Mouse (Mus musculus): ENCODE measurements around the gene Glud1. TPM values are rescaled to one million over a fixed set of nuclear protein-coding genes. Genes with fewer than 3 reads are reported as not detected.

Gene Glud1
- polyA plus RNA-seq (2015; fragmentation: Nextera tagmentation; extraction: Ambion mirVana) = 62.7 and 67.2 TPM in 2 replicates

DNA sequence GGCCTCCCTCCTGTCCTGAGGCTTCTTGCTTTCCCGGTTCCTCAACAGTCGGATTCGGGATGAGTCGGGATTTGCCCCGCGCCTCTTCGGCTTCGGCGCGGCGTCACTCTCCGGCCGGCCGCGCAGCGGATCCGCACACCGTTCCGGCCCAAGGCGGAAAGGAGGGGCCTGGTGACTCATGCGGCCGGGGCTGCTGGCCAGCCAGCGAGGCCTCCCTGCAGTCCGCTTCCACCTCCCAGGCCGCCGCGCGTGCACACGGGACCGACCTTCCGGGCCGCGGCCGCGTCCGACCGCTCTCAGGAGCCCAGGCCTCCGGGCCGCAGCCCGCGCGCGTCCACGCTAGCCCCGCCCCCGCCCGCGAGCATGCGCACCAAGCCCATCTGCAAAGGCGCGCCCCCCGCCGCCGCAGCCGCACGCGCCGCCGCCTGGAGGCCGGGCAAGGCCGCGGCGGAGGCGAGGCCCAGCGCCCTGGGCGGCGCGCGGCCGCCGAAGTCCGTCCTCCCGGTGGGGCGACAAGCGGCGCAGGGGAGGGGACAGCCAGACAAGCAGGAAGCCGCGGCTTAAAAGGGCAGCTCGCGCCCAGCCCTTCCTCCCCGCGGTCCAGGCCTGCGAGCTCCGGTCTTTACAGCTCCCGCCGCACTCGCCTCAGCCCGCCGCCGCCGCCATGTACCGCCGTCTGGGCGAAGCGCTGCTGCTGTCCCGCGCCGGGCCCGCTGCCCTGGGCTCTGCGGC, at the start of gene Glud1, which contains the start of gene Shld2:
Gene Glud1, plus strand, starts transcription at position 494 of the 732 bp plus-strand sequence.
Gene Shld2, minus strand, starts transcription at position 260 of the 732 bp plus-strand sequence.
- Histone ChIP-seq H3K4me2 (peak within 1 kb of the TSS; percentile 68), H3K4me3 (peak within 1 kb of the TSS; percentile 90), H3K9me3 (no peaks in the 10 kb centered on the region), H3K27ac (peak within 1 kb of the TSS; percentile 97), H3K36me3 (no peaks in the 10 kb centered on the region), H3K27me3 (no peaks in the 10 kb centered on the region), H3K9ac (peak within 1 kb of the TSS; percentile 98), H3K4me1 (peaks cover 9% of the 10 kb centered on the region)
- peak; percentile 96 for ATAC-seq (ENCODE audit: insufficient number of reproducible peaks, low FRiP score, low TSS enrichment, low read depth)
- WGBS = under 1% methylated on average over 98 of the region's 100 CpGs

- WGBS = 73% methylated on average over 9 of the region's 9 CpGs
- no peaks in the 10 kb centered on the region for H3K4me1 ChIP-seq
- no peaks in the 10 kb centered on the region for H3K27me3 ChIP-seq
- no peak overlapping the region for H3K4me3 ChIP-seq
- H3K9ac ChIP-seq = no peak overlapping the region
- H3K27ac ChIP-seq = no peak overlapping the region
- H3K4me2 ChIP-seq = no peak overlapping the region
- no peaks in the 10 kb centered on the region for H3K9me3 ChIP-seq
- ATAC-seq (ENCODE audit: insufficient number of reproducible peaks, low FRiP score, low TSS enrichment, low read depth) = no peak
- H3K36me3 ChIP-seq = no peaks in the 10 kb centered on the region
Observed at GRCm38 (mm10) chr14:34268046-34268445, 42.5 kb upstream of the Glud1 start.

DNA sequence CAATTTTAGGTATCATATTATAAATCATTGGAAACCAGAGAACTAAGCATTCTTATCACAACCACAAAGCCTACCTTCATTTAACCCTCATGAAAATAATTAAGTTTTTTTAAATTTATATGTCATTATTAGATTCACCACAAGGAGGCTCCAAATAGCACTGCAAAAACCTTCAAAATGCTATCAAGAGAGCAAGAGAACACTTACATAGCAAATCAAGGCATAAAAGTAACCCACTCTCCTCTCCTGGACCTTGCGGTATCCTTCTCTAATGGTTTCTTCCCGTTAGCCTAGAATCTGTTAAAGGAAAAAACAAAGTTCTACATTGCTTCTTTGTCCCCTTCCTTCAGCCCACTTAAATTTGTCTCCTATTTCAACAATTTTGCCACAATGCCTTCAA, 37.2 kb upstream of the Glud1 start:
- no peak for ATAC-seq (ENCODE audit: insufficient number of reproducible peaks, low FRiP score, low TSS enrichment, low read depth)
- H3K27ac ChIP-seq = no peak overlapping the region
- H3K4me3 ChIP-seq = no peak overlapping the region
- H3K9ac ChIP-seq = no peak overlapping the region
- H3K9me3 ChIP-seq = no peaks in the 10 kb centered on the region
- H3K36me3 ChIP-seq = no peaks in the 10 kb centered on the region
- 43% methylated on average over 2 of the region's 2 CpGs for WGBS
- no peaks in the 10 kb centered on the region for H3K27me3 ChIP-seq
- H3K4me1 ChIP-seq = no peaks in the 10 kb centered on the region
- no peak overlapping the region for H3K4me2 ChIP-seq

- Histone ChIP-seq H3K9me3 (no peaks in the 10 kb centered on the region), H3K27ac (no peak overlapping the region), H3K4me1 (no peaks in the 10 kb centered on the region), H3K4me2 (no peak overlapping the region), H3K9ac (no peak overlapping the region), H3K4me3 (no peak overlapping the region), H3K27me3 (no peaks in the 10 kb centered on the region), H3K36me3 (no peaks in the 10 kb centered on the region)
- no peak for ATAC-seq (ENCODE audit: insufficient number of reproducible peaks, low FRiP score, low TSS enrichment, low read depth)
- 95% methylated on average over 3 of the region's 3 CpGs for WGBS
Observed at GRCm38 (mm10) chr14:34274141-34274540, 36.4 kb upstream of the Glud1 start.

GRCm38 (mm10) chr14:34275225-34275624, 35.3 kb upstream of the Glud1 start:
- H3K4me1 ChIP-seq = no peaks in the 10 kb centered on the region
- H3K27me3 ChIP-seq = no peaks in the 10 kb centered on the region
- ATAC-seq (ENCODE audit: insufficient number of reproducible peaks, low FRiP score, low TSS enrichment, low read depth) = no peak
- no peak overlapping the region for H3K9ac ChIP-seq
- H3K4me3 ChIP-seq = no peak overlapping the region
- H3K9me3 ChIP-seq = no peaks in the 10 kb centered on the region
- no peak overlapping the region for H3K4me2 ChIP-seq
- no peaks in the 10 kb centered on the region for H3K36me3 ChIP-seq
- no peak overlapping the region for H3K27ac ChIP-seq
- 84% methylated on average over 4 of the region's 4 CpGs for WGBS

DNA sequence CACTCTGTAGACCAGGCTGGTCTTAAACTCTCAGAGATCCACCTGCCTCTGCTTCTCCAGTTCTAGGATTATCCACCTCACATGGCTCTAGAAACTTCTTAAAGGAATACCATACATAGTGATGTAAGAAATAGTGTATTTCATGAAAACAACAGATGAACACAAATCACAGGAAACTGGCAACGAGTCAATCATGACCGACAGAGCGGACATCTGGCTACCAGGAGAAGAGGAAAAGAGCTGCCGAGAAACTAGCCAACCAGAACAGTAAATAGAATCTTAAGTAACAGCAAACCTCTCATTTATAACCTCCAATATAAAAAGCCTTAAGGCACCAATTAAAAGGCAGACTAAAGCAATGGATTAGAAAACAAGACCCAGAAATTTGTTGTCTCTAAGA, 30.8 kb upstream of the Glud1 start:
- H3K27ac ChIP-seq = no peak overlapping the region
- H3K36me3 ChIP-seq = no peaks in the 10 kb centered on the region
- no peaks in the 10 kb centered on the region for H3K9me3 ChIP-seq
- no peak overlapping the region for H3K9ac ChIP-seq
- no peaks in the 10 kb centered on the region for H3K4me1 ChIP-seq
- no peak overlapping the region for H3K4me2 ChIP-seq
- no peaks in the 10 kb centered on the region for H3K27me3 ChIP-seq
- no peak for ATAC-seq (ENCODE audit: insufficient number of reproducible peaks, low FRiP score, low TSS enrichment, low read depth)
- no peak overlapping the region for H3K4me3 ChIP-seq
- 55% methylated on average over 4 of the region's 4 CpGs for WGBS

GRCm38 (mm10) chr14:34280798-34281197, 29.7 kb upstream of the Glud1 start:
- 80% methylated on average over 2 of the region's 2 CpGs for WGBS
- no peaks in the 10 kb centered on the region for H3K4me1 ChIP-seq
- no peaks in the 10 kb centered on the region for H3K27me3 ChIP-seq
- no peak for ATAC-seq (ENCODE audit: insufficient number of reproducible peaks, low FRiP score, low TSS enrichment, low read depth)
- H3K9ac ChIP-seq = no peak overlapping the region
- no peaks in the 10 kb centered on the region for H3K9me3 ChIP-seq
- no peak overlapping the region for H3K4me2 ChIP-seq
- no peak overlapping the region for H3K27ac ChIP-seq
- no peaks in the 10 kb centered on the region for H3K36me3 ChIP-seq
- no peak overlapping the region for H3K4me3 ChIP-seq

- H3K27me3 ChIP-seq = no peaks in the 10 kb centered on the region
- no peak overlapping the region for H3K4me3 ChIP-seq
- no peak overlapping the region for H3K27ac ChIP-seq
- ATAC-seq (ENCODE audit: insufficient number of reproducible peaks, low FRiP score, low TSS enrichment, low read depth) = no peak
- no peak overlapping the region for H3K4me2 ChIP-seq
- no peaks in the 10 kb centered on the region for H3K36me3 ChIP-seq
- WGBS = 90% methylated on average over 5 of the region's 5 CpGs
- no peak overlapping the region for H3K9ac ChIP-seq
- H3K9me3 ChIP-seq = no peaks in the 10 kb centered on the region
- no peaks in the 10 kb centered on the region for H3K4me1 ChIP-seq
Observed at GRCm38 (mm10) chr14:34281736-34282269, 28.7 kb upstream of the Glud1 start.

GRCm38 (mm10) chr14:34288396-34288795, 22.1 kb upstream of the Glud1 start:
- WGBS = 71% methylated on average over 2 of the region's 2 CpGs

DNA sequence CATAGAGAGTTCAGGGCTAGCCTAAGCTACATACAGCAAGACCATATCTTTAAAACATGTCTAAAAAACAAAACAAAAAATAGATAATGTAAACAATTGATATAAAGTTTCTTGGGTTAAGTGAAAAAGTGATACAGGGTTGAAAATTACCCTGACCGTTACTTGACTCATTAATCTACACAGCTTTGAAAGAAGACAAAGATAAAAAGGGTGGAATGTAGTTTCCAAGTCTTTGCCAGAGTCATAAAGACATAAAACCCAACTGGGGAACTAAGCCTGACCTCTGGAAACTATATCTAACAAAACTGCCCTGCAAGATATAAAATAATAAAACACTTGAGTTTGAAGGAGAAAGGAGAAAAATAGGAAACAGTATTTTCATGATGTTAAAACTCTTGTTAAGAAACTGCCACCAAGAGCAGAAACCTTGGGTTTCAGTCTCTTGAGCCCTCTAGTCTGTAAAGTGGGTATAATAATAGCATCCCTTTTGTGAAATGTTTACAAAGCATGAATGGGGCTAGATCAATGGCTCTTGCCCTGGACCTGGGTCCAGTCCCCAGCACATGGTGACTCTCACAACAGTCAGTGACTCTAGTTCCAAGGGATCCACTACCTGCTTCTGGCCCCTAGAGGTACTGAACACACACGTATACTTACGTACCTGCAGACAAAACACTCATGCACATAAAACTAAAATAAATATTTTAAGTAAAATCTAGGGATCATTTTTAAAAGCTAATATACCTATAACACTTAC, 21.1 kb upstream of the Glud1 start:
- Histone ChIP-seq H3K36me3 (no peaks in the 10 kb centered on the region), H3K4me1 (no peaks in the 10 kb centered on the region), H3K27me3 (no peaks in the 10 kb centered on the region), H3K9ac (no peak overlapping the region), H3K27ac (no peak overlapping the region), H3K4me3 (no peak overlapping the region), H3K4me2 (no peak overlapping the region), H3K9me3 (no peaks in the 10 kb centered on the region)
- ATAC-seq (ENCODE audit: insufficient number of reproducible peaks, low FRiP score, low TSS enrichment, low read depth) = no peak
- WGBS = 79% methylated on average over 3 of the region's 3 CpGs

More at GRCm38 (mm10) chr14:34288396-34288795, 22.1 kb upstream of the Glud1 start:
- H3K27ac ChIP-seq = no peak overlapping the region
- H3K9me3 ChIP-seq = no peaks in the 10 kb centered on the region
- H3K36me3 ChIP-seq = no peaks in the 10 kb centered on the region
- H3K4me2 ChIP-seq = no peak overlapping the region
- no peak overlapping the region for H3K9ac ChIP-seq
- no peaks in the 10 kb centered on the region for H3K4me1 ChIP-seq
- H3K4me3 ChIP-seq = no peak overlapping the region
- ATAC-seq (ENCODE audit: insufficient number of reproducible peaks, low FRiP score, low TSS enrichment, low read depth) = no peak
- H3K27me3 ChIP-seq = no peaks in the 10 kb centered on the region

- no peak overlapping the region for H3K27ac ChIP-seq
- H3K4me1 ChIP-seq = no peaks in the 10 kb centered on the region
- WGBS = 49% methylated on average over 1 of the region's 1 CpGs
- no peak overlapping the region for H3K9ac ChIP-seq
- no peaks in the 10 kb centered on the region for H3K27me3 ChIP-seq
- H3K4me2 ChIP-seq = no peak overlapping the region
- no peak for ATAC-seq (ENCODE audit: insufficient number of reproducible peaks, low FRiP score, low TSS enrichment, low read depth)
- no peaks in the 10 kb centered on the region for H3K36me3 ChIP-seq
- no peaks in the 10 kb centered on the region for H3K9me3 ChIP-seq
- H3K4me3 ChIP-seq = no peak overlapping the region
Observed at GRCm38 (mm10) chr14:34290229-34290628, 20.3 kb upstream of the Glud1 start.

GRCm38 (mm10) chr14:34293641-34294040, 16.9 kb upstream of the Glud1 start:
- ATAC-seq (ENCODE audit: insufficient number of reproducible peaks, low FRiP score, low TSS enrichment, low read depth) = no peak
- Histone ChIP-seq H3K9ac (no peak overlapping the region), H3K36me3 (no peaks in the 10 kb centered on the region)

More at GRCm38 (mm10) chr14:34293641-34294040, 16.9 kb upstream of the Glud1 start:
- Histone ChIP-seq H3K9me3 (no peaks in the 10 kb centered on the region), H3K4me3 (no peak overlapping the region), H3K4me1 (peaks cover 3% of the 10 kb centered on the region; the same call in 1 of the 2 replicates), H3K4me2 (no peak overlapping the region), H3K27ac (no peak overlapping the region), H3K27me3 (no peaks in the 10 kb centered on the region)
- 85% methylated on average over 3 of the region's 3 CpGs for whole genome bisulfite sequencing
